In genomic region chrX:12138266-12138665, GRCm38 (mm10) we compare ENCODE assay signal across 18 mouse cellular contexts. TPM values are rescaled to one million over a fixed set of nuclear protein-coding genes. Genes with fewer than 3 reads are reported as not detected.
DNase-seq lines count a peak whose midpoint lies in the region; ATAC-seq lines count a peak whose summit lies in the region.
"Had no signal": no experiment of that assay in that cellular context is flagged by ENCODE, and none has a peak within 500 bp of the region (broad histone marks: within the 10 kb centered on the region; RNA-seq: fewer than 3 reads in every experiment).

No protein-coding gene starts in this region.

- intact Hi-C loops in heart, postnatal 14 days (cut with DNase I), result loop anchor here (2.0 kb wide), 1 partner anchor 15 kb away; no protein-coding TSS in a partner anchor

- peaks cover 75% of the 10 kb centered on the region for H3K27me3 ChIP-seq in heart, embryonic 12.5 days (replicated peaks)
- peaks cover 89% of the 10 kb centered on the region for H3K27me3 ChIP-seq in midbrain, embryonic 12.5 days
- peaks cover 89% of the 10 kb centered on the region for H3K27me3 ChIP-seq in midbrain, embryonic 13.5 days
- peaks cover 60% of the 10 kb centered on the region for H3K27me3 ChIP-seq in limb, embryonic 11.5 days (ENCODE audit: control insufficient read depth, insufficient read depth, low read length)

- DNase-seq in heart, postnatal 14 days, result no peak
- peak; percentile 47 for DNase-seq in limb, embryonic 11.5 days (ENCODE audit: low spot score)
- no peak for DNase-seq in ovary, adult 18-20 months (ENCODE audit: low spot score)
- no peak for DNase-seq in heart, adult 8-10 months (ENCODE audit: low spot score)
- DNase-seq: adrenal gland, postnatal 25 days; cerebellum, adult 18-20 months; cerebellum, postnatal 36 days; gastrocnemius, postnatal 25 days; kidney, adult 11 months; liver; lung, postnatal 14 days; right cerebral cortex, adult 18-20 months had no signal

- no peak overlapping the region for H3K9ac ChIP-seq in heart, embryonic 12.5 days
- H3K9ac ChIP-seq in midbrain, embryonic 12.5 days (replicated peaks), result no peak overlapping the region
- no peak overlapping the region for H3K9ac ChIP-seq in midbrain, embryonic 13.5 days (replicated peaks)
- no peak overlapping the region for H3K9ac ChIP-seq in limb, embryonic 11.5 days (ENCODE audit: low read length)

- no peak for ATAC-seq in heart, embryonic 12.5 days (ENCODE audit: insufficient number of reproducible peaks, low FRiP score)
- no peak for ATAC-seq in midbrain, embryonic 12.5 days (ENCODE audit: low FRiP score, low read depth)
- no peak for ATAC-seq in midbrain, embryonic 13.5 days
- no peak for ATAC-seq in limb, embryonic 11.5 days (ENCODE audit: insufficient number of reproducible peaks, low FRiP score, low TSS enrichment, low read depth)
- ATAC-seq: forebrain, embryonic 16.5 days; Patski had no signal

- H3K27ac ChIP-seq in heart, embryonic 12.5 days (ENCODE audit: poor library complexity, severe bottlenecking), result no peak overlapping the region
- no peak overlapping the region for H3K27ac ChIP-seq in midbrain, embryonic 12.5 days (replicated peaks)
- H3K27ac ChIP-seq in midbrain, embryonic 13.5 days, result no peak overlapping the region
- no peak overlapping the region for H3K27ac ChIP-seq in limb, embryonic 11.5 days (replicated peaks; ENCODE audit: low read depth, low read length)
- H3K27ac ChIP-seq: kidney, postnatal 0 days had no signal

- 21% methylated on average over 7 of the region's 7 CpGs for WGBS in heart, embryonic 12.5 days
- WGBS in midbrain, embryonic 12.5 days, result 15% methylated on average over 7 of the region's 7 CpGs
- 17% methylated on average over 7 of the region's 7 CpGs for WGBS in midbrain, embryonic 13.5 days
- WGBS in limb, embryonic 11.5 days, result 8% methylated on average over 7 of the region's 7 CpGs

- H3K4me3 ChIP-seq in heart, embryonic 12.5 days, result no peak overlapping the region
- H3K4me3 ChIP-seq in midbrain, embryonic 12.5 days, result no peak overlapping the region
- no peak overlapping the region for H3K4me3 ChIP-seq in midbrain, embryonic 13.5 days (replicated peaks)
- H3K4me3 ChIP-seq in limb, embryonic 11.5 days (ENCODE audit: low read depth, low read length), result no peak overlapping the region

- H3K9me3 ChIP-seq in heart, embryonic 12.5 days (replicated peaks), result no peaks in the 10 kb centered on the region
- H3K9me3 ChIP-seq in midbrain, embryonic 12.5 days, result no peaks in the 10 kb centered on the region
- H3K9me3 ChIP-seq in midbrain, embryonic 13.5 days, result no peaks in the 10 kb centered on the region
- no peaks in the 10 kb centered on the region for H3K9me3 ChIP-seq in limb, embryonic 11.5 days (ENCODE audit: control insufficient read depth, low read length)

- no peaks in the 10 kb centered on the region for H3K36me3 ChIP-seq in heart, embryonic 12.5 days
- no peaks in the 10 kb centered on the region for H3K36me3 ChIP-seq in midbrain, embryonic 12.5 days
- H3K36me3 ChIP-seq in midbrain, embryonic 13.5 days, result no peaks in the 10 kb centered on the region
- no peaks in the 10 kb centered on the region for H3K36me3 ChIP-seq in limb, embryonic 11.5 days (ENCODE audit: control insufficient read depth, insufficient read depth, low read length)

- H3K4me2 ChIP-seq in heart, embryonic 12.5 days, result 0 out of 2 replicates have a peak overlapping the region, but pooled peaks have one; percentile 86
- H3K4me2 ChIP-seq in midbrain, embryonic 12.5 days (replicated peaks), result 0 out of 2 replicates have a peak overlapping the region, but pooled peaks have one; percentile 5
- no peak overlapping the region for H3K4me2 ChIP-seq in midbrain, embryonic 13.5 days (replicated peaks)
- H3K4me2 ChIP-seq in limb, embryonic 11.5 days (ENCODE audit: low read depth, severe bottlenecking), result no peak overlapping the region; the same call in 1 of the 2 replicates

- H3K4me1 ChIP-seq in heart, embryonic 12.5 days (replicated peaks), result peaks cover 36% of the 10 kb centered on the region
- H3K4me1 ChIP-seq in midbrain, embryonic 12.5 days, result peaks cover 34% of the 10 kb centered on the region
- peaks cover 49% of the 10 kb centered on the region for H3K4me1 ChIP-seq in midbrain, embryonic 13.5 days (replicated peaks)
- H3K4me1 ChIP-seq in limb, embryonic 11.5 days (ENCODE audit: control insufficient read depth, insufficient read depth, low read length), result peaks cover 30% of the 10 kb centered on the region

RNA-seq across cellular contexts. Expression of gene Bcor, which starts 21.9 kb away (rescaled TPM):
- polyA plus RNA-seq in heart, embryonic 12.5 days (2016; fragmentation: Nextera tagmentation; extraction: Ambion mirVana), result 20.3 and 23.4 TPM in 2 replicates
- 10 to 100 TPM; 24.4 to 25.8 TPM for total RNA-seq in heart, postnatal 14 days (2021)
- 26.3 and 31.2 TPM in 2 replicates for polyA plus RNA-seq in midbrain, embryonic 12.5 days (2016; fragmentation: Nextera tagmentation; extraction: Ambion mirVana)
- polyA plus RNA-seq in midbrain, embryonic 13.5 days (2015; fragmentation: Nextera tagmentation; extraction: Ambion mirVana), result 24.1 and 25.4 TPM in 2 replicates
- polyA plus RNA-seq in limb, embryonic 11.5 days (2014; fragmentation: Nextera tagmentation; extraction: Ambion mirVana), result 26.6 and 30.5 TPM in 2 replicates
- 10 to 100 TPM; 18.7 to 23.4 (median 20.5) TPM for total RNA-seq in heart, adult 8-10 months (2022)

Comparison
In these comparisons a context has a peak if more than half of its experiments do, and no peak if none do; other contexts are left out.
1. H3K4me2 ChIP-seq: peak in heart, embryonic 12.5 days (single experiment) and midbrain, embryonic 12.5 days (single experiment); none in midbrain, embryonic 13.5 days (single experiment) and limb, embryonic 11.5 days (single experiment).